Comparison of ENCODE assay signal across 8 mouse cellular contexts in genomic region chr8:70776496-70777444, GRCm38 (mm10). TPM values are rescaled to one million over a fixed set of nuclear protein-coding genes. Genes with fewer than 3 reads are reported as not detected.
DNase-seq lines count a peak whose midpoint lies in the region; ATAC-seq lines count a peak whose summit lies in the region.

Gene Pik3r2 (minus strand): TSS chr8:70776713.

- H3K9ac ChIP-seq in hindbrain, embryonic 12.5 days, result peak within 1 kb of the TSS; percentile 87

- H3K4me3 ChIP-seq in hindbrain, embryonic 12.5 days, result peak within 1 kb of the TSS; percentile 82

- no peaks in the 10 kb centered on the region for H3K27me3 ChIP-seq in hindbrain, embryonic 12.5 days

- H3K36me3 ChIP-seq in hindbrain, embryonic 12.5 days, result peaks cover 65% of the 10 kb centered on the region

- WGBS in hindbrain, embryonic 12.5 days, result under 1% methylated on average over 91 of the region's 94 CpGs

- ATAC-seq in hindbrain, embryonic 12.5 days (ENCODE audit: low FRiP score), result peak; percentile 91

- DNase-seq in Muller cell, postnatal 12 days (ENCODE audit: inconsistent ontology term), result peak; percentile 98
- peak; percentile 98 for DNase-seq in cerebellum, adult 9-11 months
- peak; percentile 97 to 99 for DNase-seq in frontal cortex, postnatal 10 days (ENCODE audit: low spot score in 2 of 2)
- DNase-seq in layer of hippocampus, postnatal 14 days (ENCODE audit: low spot score in 2 of 2), result peak; percentile 98 to 99
- peak; percentile 98 for DNase-seq in lung, postnatal 14 days
- DNase-seq in retina, adult 2 months (ENCODE audit: low read depth, low spot score), result peak; percentile 94
- DNase-seq in thymus, postnatal 36 days, result peak; percentile 97 to 98

- H3K4me2 ChIP-seq in hindbrain, embryonic 12.5 days (replicated peaks), result peak within 1 kb of the TSS; percentile 90

- H3K4me1 ChIP-seq in hindbrain, embryonic 12.5 days, result peaks cover 42% of the 10 kb centered on the region

- peak within 1 kb of the TSS; percentile 96 for H3K27ac ChIP-seq in hindbrain, embryonic 12.5 days

- no peaks in the 10 kb centered on the region for H3K9me3 ChIP-seq in hindbrain, embryonic 12.5 days (replicated peaks)

RNA-seq across cellular contexts. Expression of gene Pik3r2, which starts in this region (rescaled TPM):
- 84.5 and 85.5 TPM in 2 replicates for polyA plus RNA-seq in hindbrain, embryonic 12.5 days (2016; fragmentation: Nextera tagmentation; extraction: Ambion mirVana)
- 100 to 1,000 TPM; 164 to 178 TPM for total RNA-seq in layer of hippocampus, postnatal 14 days (2021)

Comparison
In these comparisons a context has a peak if more than half of its experiments do, and no peak if none do; other contexts are left out.
1. Peak in every context shown above with its lines: DNase-seq, ATAC-seq, H3K4me3 ChIP-seq and H3K27ac ChIP-seq.